Mouse (Mus musculus) central nervous system, embryonic 14 days (tissue): Measurements from ENCODE around the gene Lmod2. TPM values are rescaled to one million over a fixed set of nuclear protein-coding genes. Genes with fewer than 3 reads are reported as not detected.

Experiments
- polyA plus RNA-seq: library from polyadenylated mRNA; depleted of rRNA; stranded (reverse); fragments of >200 nt; gene quantifications from 2 replicates; pipeline ENCODE4 v1.2.3, GENCODE M21; 2012; rRNA removed

Gene Lmod2
- polyA plus RNA-seq: 0.53 TPM in 1 of 2 replicates, not detected in the other

DNA sequence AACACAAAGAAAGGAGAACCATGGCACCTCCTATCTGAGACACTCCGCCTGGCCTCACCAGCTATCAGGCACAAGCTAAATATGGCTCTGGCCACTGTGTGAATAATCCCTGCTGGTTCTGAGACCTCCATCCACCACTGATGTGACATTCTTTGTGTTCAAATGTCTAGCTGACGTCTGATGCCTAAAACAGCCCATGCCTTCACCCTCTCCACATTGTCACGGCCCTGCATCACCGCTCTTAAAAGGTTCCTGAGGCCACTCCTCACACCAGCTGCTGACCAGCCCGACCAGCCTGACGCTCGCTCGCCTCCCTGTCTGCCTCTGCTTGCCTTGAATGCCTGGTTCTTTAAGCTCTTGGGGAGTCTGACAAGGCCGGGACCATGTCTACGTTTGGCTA, at the start of gene Lmod2:
Gene Lmod2 (plus strand): TSS at position 263 of the 400 bp plus-strand sequence.

Other genes starting within 250 kb of the Lmod2 start
- gene Iqub, start 82.7 kb upstream of the Lmod2 start, polyA plus RNA-seq: 0.95 and 1.3 TPM in 2 replicates
- gene Ndufa5, start 69.7 kb upstream of the Lmod2 start, polyA plus RNA-seq: 49.8 and 53.8 TPM in 2 replicates
- 0.04 and 0.05 TPM in 2 replicates for gene Asb15, start 69.6 kb upstream of the Lmod2 start, polyA plus RNA-seq
- gene Wasl, start 67.2 kb downstream of the Lmod2 start, polyA plus RNA-seq: 27.5 and 27.9 TPM in 2 replicates
- not detected in 2 replicates for gene Hyal6, start 135.5 kb downstream of the Lmod2 start, polyA plus RNA-seq
- not detected in 2 replicates for gene Hyal4, start 150.6 kb downstream of the Lmod2 start, polyA plus RNA-seq
- not detected in 2 replicates for gene Spam1, start 193.4 kb downstream of the Lmod2 start, polyA plus RNA-seq